Mouse (Mus musculus): ENCODE measurements at regions not wholly inside any gene's neighbourhood (a gene's known extent, or its start where the extent isn't known, plus 50 kb on each side); places are given as distances from the start of the nearest gene placed in this dataset.
"Not testable (repeated sequence)": the region's sequence is repeated elsewhere in the genome, so short reads cannot be mapped to it uniquely, and the experiment has no call there.

DNA sequence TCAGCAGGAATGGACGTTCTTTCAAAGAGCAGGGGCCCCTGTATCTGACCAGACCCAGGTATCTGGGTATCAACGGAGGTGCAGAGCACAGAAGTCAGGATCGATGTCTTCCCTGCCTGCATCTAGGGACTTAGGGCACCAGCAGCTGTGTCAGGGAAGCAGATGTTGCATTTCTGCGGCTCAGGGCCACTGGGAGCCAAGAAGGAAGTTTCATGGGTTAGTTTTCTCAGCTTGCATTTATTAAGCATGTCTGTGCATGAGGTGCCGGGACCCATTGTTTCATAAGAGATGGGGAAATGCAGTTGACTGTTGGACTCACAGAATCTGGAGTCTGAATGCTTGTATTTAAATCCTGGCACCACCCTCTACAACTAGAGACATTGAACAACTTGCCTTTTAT lies 71.3 kb upstream of the Spon1 start:
- no peak for DNase-seq (ENCODE audit: low spot score in 2 of 2)

GRCm38 (mm10) chr7:113705929-113706328 lies 59.9 kb upstream of the Spon1 start:
- no peak for DNase-seq (ENCODE audit: low spot score in 2 of 2)

DNA sequence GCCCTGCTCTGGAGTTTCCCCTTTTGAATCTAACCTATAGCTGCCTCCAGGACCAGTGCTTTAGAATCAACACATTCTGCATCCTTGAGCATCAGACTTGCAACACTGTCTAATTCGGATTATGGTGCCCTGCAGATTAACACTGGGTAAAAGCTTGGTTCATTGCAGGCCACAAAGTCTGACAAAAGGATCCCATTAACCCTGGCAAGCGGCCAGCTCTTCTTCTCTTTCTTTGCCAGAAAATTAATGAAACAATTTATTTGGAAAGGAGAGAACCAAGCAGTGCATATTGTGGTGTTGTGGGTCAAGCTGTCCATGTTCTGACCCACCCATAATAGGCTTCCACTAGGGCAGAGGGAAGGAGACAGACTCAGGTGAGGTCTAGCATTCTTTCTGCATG lies 58.2 kb upstream of the Spon1 start:
- no peak for DNase-seq (ENCODE audit: low spot score in 2 of 2)

DNA sequence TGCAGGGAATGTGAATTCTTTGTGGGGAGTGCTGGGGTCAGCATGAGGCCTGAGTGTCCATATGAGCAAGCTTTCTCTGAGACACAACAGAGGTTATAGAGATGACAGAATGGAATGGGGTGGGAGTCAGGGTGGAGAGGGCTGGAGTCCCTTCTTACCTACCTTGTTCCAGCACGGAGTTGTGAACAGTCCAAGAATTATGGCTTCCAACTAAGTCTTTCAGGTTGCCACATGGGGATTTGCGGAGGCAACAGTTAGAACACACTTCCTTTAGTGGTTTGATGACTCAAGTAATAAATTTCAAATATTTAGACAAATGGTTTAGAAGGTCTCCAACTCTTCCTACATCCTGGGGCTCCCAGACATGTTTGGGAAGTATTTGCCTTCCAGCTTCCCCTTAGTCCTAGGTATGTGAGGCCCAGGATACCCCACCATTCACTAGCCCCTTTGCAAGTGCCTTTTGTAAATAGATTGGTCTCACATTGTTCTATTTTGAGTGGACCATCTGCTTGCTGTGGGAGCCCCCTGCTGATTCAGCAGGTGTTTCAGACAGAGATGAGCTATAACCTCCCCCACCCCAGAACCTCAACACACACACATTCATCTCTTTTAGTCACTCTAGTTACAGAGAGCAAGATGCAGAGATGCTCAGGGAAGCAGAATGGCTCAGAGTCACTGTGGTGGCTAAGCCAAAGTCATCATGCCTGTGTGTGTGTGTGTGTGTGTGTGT lies 55.1 kb upstream of the Spon1 start:
- no peak for DNase-seq (ENCODE audit: low spot score in 2 of 2)

- DNase-seq (ENCODE audit: low spot score in 2 of 2) = not testable (repeated sequence)
Measured at GRCm38 (mm10) chr7:113711356-113711755, 54.4 kb upstream of the Spon1 start.
